Mouse (Mus musculus): ENCODE results near the gene Gdf5. TPM values are rescaled to one million over a fixed set of nuclear protein-coding genes. Genes with fewer than 3 reads are reported as not detected.

Gdf5 gene
- 2.3 and 3.1 TPM in 2 replicates for polyA plus RNA-seq (2014; fragmentation: Nextera tagmentation; extraction: Ambion mirVana)

DNA sequence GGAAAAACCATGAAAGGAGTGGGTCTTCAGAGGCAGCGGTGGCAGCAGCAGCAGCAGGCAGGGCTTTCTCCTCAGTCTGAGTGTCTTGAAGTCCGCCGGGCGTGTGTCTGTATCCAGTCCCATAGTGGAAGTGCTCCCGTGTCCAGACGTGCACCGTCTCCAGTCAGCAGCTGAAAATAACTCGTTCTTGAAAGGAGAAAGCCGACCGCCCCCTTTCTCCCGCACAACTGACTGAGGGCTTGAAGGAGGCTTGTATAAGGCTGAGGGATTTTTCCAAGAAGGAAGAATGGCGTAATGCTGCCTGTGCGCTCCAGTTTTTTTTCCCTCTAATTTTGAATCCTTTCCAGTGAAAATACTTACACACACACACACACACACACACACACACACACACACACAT lies at the start of gene Gdf5:
Gene Gdf5 (minus strand): TSS at position 244 of the 400 bp plus-strand sequence.
- Histone ChIP-seq H3K4me3 (replicated peaks; ENCODE audit: low read length) (no peak within 1 kb of the TSS), H3K4me1 (replicated peaks; ENCODE audit: control insufficient read depth, insufficient read depth, low read length) (peaks cover 17% of the 10 kb centered on the region), H3K27me3 (ENCODE audit: control insufficient read depth, insufficient read depth, low read length) (no peaks in the 10 kb centered on the region), H3K4me2 (replicated peaks) (0 out of 2 replicates have a peak within 1 kb of the TSS, but pooled peaks have one; percentile 22), H3K27ac (peak within 1 kb of the TSS; percentile 63; the same call in 1 of the 2 replicates), H3K9ac (peak within 1 kb of the TSS; percentile 26; the same call in 1 of the 2 replicates), H3K9me3 (ENCODE audit: control insufficient read depth, low read length) (no peaks in the 10 kb centered on the region), H3K36me3 (replicated peaks; ENCODE audit: control insufficient read depth, insufficient read depth) (no peaks in the 10 kb centered on the region)
- no peak for DNase-seq (ENCODE audit: low spot score)
- ATAC-seq (ENCODE audit: low FRiP score): no peak
- 45% methylated on average over 13 of the region's 13 CpGs for WGBS

DNA sequence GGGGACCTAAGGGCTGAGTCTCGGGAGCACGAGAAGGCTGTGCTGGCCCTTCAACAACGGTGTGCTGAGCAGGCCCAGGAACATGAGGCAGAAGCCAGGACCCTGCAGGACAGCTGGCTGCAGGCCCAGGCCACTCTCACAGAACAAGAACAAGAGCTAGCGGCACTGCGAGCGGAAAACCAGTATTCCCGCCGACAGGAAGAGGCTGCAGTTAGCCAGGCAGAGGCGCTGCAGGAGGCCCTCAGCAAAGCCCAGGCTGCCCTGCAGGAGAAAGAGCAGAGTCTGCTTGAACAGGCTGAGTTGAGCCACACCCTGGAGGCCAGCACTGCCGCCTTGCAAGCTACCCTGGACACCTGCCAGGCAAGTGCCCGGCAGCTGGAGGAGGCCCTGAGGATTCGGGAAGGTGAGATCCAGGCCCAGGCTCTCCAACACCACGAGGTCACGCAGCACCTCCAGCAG lies 46.7 kb upstream of the Gdf5 start:
- Histone ChIP-seq H3K36me3 (replicated peaks; ENCODE audit: control insufficient read depth, insufficient read depth) (peaks cover 99% of the 10 kb centered on the region), H3K4me3 (replicated peaks; ENCODE audit: low read length) (no peak overlapping the region), H3K4me1 (replicated peaks; ENCODE audit: control insufficient read depth, insufficient read depth, low read length) (no peaks in the 10 kb centered on the region), H3K27ac (no peak overlapping the region), H3K9me3 (ENCODE audit: control insufficient read depth, low read length) (no peaks in the 10 kb centered on the region), H3K9ac (no peak overlapping the region), H3K27me3 (ENCODE audit: control insufficient read depth, insufficient read depth, low read length) (no peaks in the 10 kb centered on the region), H3K4me2 (replicated peaks) (no peak overlapping the region)
- DNase-seq (ENCODE audit: low spot score) (peak; percentile 44), ATAC-seq (ENCODE audit: low FRiP score) (no peak)
- 87% methylated on average over 14 of the region's 14 CpGs for WGBS

DNA sequence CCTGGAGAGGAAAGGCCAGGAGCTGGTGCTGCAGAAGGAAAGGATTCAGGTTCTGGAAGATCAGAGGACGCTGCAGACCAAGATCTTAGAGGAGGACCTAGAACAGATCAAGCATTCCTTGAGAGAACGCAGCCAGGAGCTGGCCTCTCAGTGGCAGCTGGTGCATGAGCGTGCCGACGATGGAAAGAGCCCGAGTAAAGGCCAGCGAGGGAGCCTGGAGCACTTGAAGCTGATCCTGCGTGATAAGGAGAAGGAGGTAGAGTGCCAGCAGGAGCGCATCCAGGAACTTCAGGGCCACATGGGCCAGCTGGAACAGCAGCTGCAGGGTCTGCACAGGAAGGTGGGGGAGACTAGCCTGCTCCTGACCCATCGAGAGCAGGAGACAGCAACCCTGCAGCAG lies 46.0 kb upstream of the Gdf5 start:
- no peaks in the 10 kb centered on the region for H3K27me3 ChIP-seq (ENCODE audit: control insufficient read depth, insufficient read depth, low read length)
- 99% methylated on average over 10 of the region's 10 CpGs for WGBS
- no peak overlapping the region for H3K4me2 ChIP-seq (replicated peaks)
- H3K4me3 ChIP-seq (replicated peaks; ENCODE audit: low read length): no peak overlapping the region
- DNase-seq (ENCODE audit: low spot score): no peak
- no peak overlapping the region for H3K27ac ChIP-seq
- H3K9ac ChIP-seq: no peak overlapping the region
- H3K36me3 ChIP-seq (replicated peaks; ENCODE audit: control insufficient read depth, insufficient read depth): peaks cover 99% of the 10 kb centered on the region
- no peaks in the 10 kb centered on the region for H3K4me1 ChIP-seq (replicated peaks; ENCODE audit: control insufficient read depth, insufficient read depth, low read length)
- ATAC-seq (ENCODE audit: low FRiP score): no peak
- H3K9me3 ChIP-seq (ENCODE audit: control insufficient read depth, low read length): no peaks in the 10 kb centered on the region

DNA sequence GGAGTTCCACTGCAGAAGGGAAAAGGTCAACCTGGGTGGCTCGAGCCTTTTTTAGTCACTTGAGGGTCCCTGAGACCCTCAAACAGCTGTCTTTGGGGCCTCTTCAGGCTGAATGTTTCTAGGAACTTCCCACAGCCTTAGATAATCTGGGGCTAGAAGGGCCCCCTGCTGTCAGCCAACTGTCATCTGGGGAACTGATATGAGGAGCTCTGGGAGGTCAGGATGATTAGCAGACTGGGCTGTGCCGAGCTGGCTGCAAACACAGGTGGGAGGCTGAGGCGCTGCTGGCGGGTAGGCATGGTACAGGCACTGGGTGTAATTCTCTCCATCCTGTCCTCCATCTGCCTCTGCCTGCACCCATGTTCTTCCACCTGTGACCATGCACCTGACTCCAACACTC lies 43.9 kb upstream of the Gdf5 start:
- H3K4me3 ChIP-seq (replicated peaks; ENCODE audit: low read length): no peak overlapping the region
- no peaks in the 10 kb centered on the region for H3K4me1 ChIP-seq (replicated peaks; ENCODE audit: control insufficient read depth, insufficient read depth, low read length)
- DNase-seq (ENCODE audit: low spot score) (no peak), ATAC-seq (ENCODE audit: low FRiP score) (no peak)
- no peaks in the 10 kb centered on the region for H3K9me3 ChIP-seq (ENCODE audit: control insufficient read depth, low read length)
- H3K27ac ChIP-seq: no peak overlapping the region
- no peak overlapping the region for H3K4me2 ChIP-seq (replicated peaks)
- H3K36me3 ChIP-seq (replicated peaks; ENCODE audit: control insufficient read depth, insufficient read depth): peaks cover 99% of the 10 kb centered on the region
- 80% methylated on average over 4 of the region's 4 CpGs for WGBS
- H3K9ac ChIP-seq: no peak overlapping the region
- H3K27me3 ChIP-seq (ENCODE audit: control insufficient read depth, insufficient read depth, low read length): no peaks in the 10 kb centered on the region

DNA sequence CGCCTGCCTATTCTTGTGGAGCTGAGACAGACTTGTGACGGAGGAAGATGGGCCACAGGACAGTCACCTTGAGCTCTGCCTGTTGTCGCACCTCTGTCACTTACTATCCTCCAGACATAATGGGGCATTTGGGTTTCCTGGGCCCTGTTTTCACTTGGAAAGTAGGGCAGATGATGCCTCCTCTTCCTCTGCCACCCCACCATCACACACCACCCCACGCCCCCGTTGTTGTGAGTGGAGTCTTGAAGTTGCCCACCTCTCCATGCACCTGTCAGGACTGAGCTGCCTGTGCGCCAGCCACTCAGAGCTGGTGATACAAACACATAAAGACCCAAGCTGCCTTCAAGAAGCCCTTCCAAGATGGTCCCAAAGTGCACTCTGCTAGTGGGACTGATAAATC lies 42.0 kb upstream of the Gdf5 start:
- Histone ChIP-seq H3K27me3 (ENCODE audit: control insufficient read depth, insufficient read depth, low read length) (no peaks in the 10 kb centered on the region), H3K9me3 (ENCODE audit: control insufficient read depth, low read length) (no peaks in the 10 kb centered on the region), H3K27ac (no peak overlapping the region), H3K9ac (no peak overlapping the region), H3K4me3 (replicated peaks; ENCODE audit: low read length) (no peak overlapping the region), H3K4me2 (replicated peaks) (no peak overlapping the region), H3K36me3 (replicated peaks; ENCODE audit: control insufficient read depth, insufficient read depth) (peaks cover 99% of the 10 kb centered on the region), H3K4me1 (replicated peaks; ENCODE audit: control insufficient read depth, insufficient read depth, low read length) (no peaks in the 10 kb centered on the region)
- WGBS: 95% methylated on average over 6 of the region's 6 CpGs
- no peak for ATAC-seq (ENCODE audit: low FRiP score)
- DNase-seq (ENCODE audit: low spot score): no peak

DNA sequence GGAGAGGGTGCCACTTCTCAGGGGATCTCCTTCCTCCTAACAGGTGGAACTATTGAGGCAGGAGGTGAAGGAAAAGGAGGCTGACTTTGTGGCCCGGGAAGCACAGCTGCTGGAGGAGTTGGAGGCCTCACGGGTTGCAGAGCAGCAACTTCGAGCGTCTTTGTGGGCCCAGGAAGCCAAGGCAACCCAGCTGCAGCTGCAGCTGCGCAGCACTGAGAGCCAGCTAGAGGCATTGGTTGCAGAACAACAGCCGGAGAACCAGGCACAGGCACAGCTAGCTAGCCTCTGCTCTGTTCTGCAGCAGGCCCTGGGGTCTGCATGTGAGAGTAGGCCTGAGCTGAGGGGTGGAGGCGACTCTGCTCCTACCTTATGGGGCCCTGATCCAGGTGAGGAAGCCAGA lies 40.6 kb upstream of the Gdf5 start:
- 90% methylated on average over 7 of the region's 7 CpGs for whole genome bisulfite sequencing

DNA sequence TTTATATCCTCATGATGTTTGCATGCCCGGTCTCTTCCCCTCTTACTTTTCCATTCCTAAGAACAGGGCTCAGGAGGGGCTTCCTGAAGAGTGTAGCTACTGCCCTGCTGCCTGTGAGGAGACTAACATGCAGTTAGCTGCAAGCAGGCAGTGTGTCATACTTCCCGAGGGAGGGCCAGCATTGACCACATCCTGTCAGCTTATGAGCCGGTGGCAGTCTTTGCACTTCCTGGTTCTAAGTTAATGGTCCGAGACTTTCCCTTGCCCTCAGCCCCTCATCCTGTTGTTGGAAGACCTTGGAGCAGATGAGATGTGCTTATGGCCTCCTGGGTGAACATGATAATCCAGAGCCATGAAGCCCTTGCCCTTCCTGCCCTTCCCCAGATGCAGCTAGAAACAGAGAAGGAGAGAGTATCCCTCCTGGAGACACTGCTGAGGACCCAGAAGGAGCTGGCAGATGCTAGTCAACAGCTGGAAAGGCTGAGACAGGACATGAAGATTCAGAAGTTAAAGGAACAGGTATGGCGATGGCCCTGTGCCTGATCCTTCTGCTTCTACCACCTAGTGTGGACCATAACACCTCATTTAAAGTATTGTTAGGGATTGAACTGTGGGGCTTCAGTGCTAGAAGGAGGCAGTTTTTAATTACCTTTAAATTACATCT lies 34.3 kb upstream of the Gdf5 start:
- Histone ChIP-seq H3K4me2 (replicated peaks) (no peak overlapping the region), H3K27ac (no peak overlapping the region), H3K36me3 (replicated peaks; ENCODE audit: control insufficient read depth, insufficient read depth) (peaks cover 96% of the 10 kb centered on the region), H3K4me1 (replicated peaks; ENCODE audit: control insufficient read depth, insufficient read depth, low read length) (no peaks in the 10 kb centered on the region), H3K4me3 (replicated peaks; ENCODE audit: low read length) (no peak overlapping the region), H3K27me3 (ENCODE audit: control insufficient read depth, insufficient read depth, low read length) (no peaks in the 10 kb centered on the region), H3K9me3 (ENCODE audit: control insufficient read depth, low read length) (no peaks in the 10 kb centered on the region), H3K9ac (no peak overlapping the region)
- ATAC-seq (ENCODE audit: low FRiP score): no peak
- WGBS: 95% methylated on average over 5 of the region's 5 CpGs
- no peak for DNase-seq (ENCODE audit: low spot score)

More for the DNA sequence above, 40.6 kb upstream of the Gdf5 start:
- H3K9me3 ChIP-seq (ENCODE audit: control insufficient read depth, low read length): no peaks in the 10 kb centered on the region
- H3K4me3 ChIP-seq (replicated peaks; ENCODE audit: low read length): no peak overlapping the region
- no peak overlapping the region for H3K9ac ChIP-seq
- ATAC-seq (ENCODE audit: low FRiP score): no peak
- no peaks in the 10 kb centered on the region for H3K4me1 ChIP-seq (replicated peaks; ENCODE audit: control insufficient read depth, insufficient read depth, low read length)
- no peak overlapping the region for H3K27ac ChIP-seq
- H3K27me3 ChIP-seq (ENCODE audit: control insufficient read depth, insufficient read depth, low read length): no peaks in the 10 kb centered on the region
- H3K4me2 ChIP-seq (replicated peaks): no peak overlapping the region
- DNase-seq (ENCODE audit: low spot score): no peak
- H3K36me3 ChIP-seq (replicated peaks; ENCODE audit: control insufficient read depth, insufficient read depth): peaks cover 99% of the 10 kb centered on the region

DNA sequence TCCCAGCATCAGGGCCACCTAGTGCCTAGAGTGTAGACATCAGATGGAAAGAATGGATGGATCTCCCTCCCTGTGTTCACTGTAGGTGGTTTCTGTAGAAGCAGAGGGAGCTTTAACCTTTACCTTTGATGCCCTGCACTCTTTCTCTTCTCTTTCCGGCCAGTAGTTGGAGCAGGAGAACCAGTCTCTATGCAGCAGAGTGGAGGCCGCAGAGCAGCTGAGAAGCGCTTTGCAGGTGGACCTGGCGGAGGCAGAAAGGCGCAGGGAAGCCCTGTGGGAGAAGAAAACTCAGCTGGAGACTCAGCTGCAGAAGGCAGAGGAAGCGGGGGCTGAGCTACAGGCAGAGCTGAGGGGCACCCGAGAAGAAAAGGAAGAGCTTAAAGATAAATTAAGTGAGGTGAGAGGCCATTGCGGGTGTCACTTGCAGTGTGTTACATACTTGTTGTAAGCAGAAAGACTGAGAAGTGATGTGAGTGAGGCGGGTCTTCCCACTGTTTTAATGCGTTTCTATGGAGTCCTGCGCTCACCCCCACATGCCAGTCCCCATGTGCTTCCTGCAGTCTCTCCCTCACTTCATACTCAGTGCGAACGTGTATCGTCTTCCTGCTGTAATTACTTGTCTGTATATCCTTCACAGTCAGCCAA lies 29.0 kb upstream of the Gdf5 start:
- ATAC-seq (ENCODE audit: low FRiP score): no peak
- WGBS: 81% methylated on average over 14 of the region's 14 CpGs
- Histone ChIP-seq H3K9ac (no peak overlapping the region), H3K9me3 (ENCODE audit: control insufficient read depth, low read length) (no peaks in the 10 kb centered on the region), H3K36me3 (replicated peaks; ENCODE audit: control insufficient read depth, insufficient read depth) (peaks cover 92% of the 10 kb centered on the region), H3K27me3 (ENCODE audit: control insufficient read depth, insufficient read depth, low read length) (no peaks in the 10 kb centered on the region), H3K4me3 (replicated peaks; ENCODE audit: low read length) (no peak overlapping the region), H3K27ac (no peak overlapping the region), H3K4me2 (replicated peaks) (no peak overlapping the region), H3K4me1 (replicated peaks; ENCODE audit: control insufficient read depth, insufficient read depth, low read length) (no peaks in the 10 kb centered on the region)
- no peak for DNase-seq (ENCODE audit: low spot score)

DNA sequence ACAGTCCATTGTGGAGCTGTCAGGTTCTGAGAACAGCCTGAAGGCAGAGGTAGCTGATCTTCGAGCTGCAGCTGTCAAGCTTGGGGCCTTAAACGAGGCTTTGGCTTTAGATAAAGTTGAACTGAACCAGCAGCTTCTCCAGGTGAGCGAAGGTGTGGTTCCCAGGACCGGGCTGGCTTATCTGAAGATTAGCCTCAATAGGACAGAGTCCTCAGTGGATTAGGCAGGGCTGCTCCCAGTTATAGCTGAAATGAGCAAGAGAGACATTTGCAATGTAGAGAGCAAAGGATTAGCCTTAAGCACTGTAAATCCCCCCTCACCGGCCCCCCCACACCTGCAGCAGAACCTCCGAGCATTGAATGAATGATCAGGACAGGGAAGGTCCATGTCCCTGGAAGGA lies 28.2 kb upstream of the Gdf5 start:
- WGBS: 90% methylated on average over 6 of the region's 6 CpGs
- no peak for DNase-seq (ENCODE audit: low spot score)
- Histone ChIP-seq H3K4me3 (replicated peaks; ENCODE audit: low read length) (no peak overlapping the region), H3K4me2 (replicated peaks) (no peak overlapping the region), H3K36me3 (replicated peaks; ENCODE audit: control insufficient read depth, insufficient read depth) (peaks cover 92% of the 10 kb centered on the region), H3K27me3 (ENCODE audit: control insufficient read depth, insufficient read depth, low read length) (no peaks in the 10 kb centered on the region), H3K4me1 (replicated peaks; ENCODE audit: control insufficient read depth, insufficient read depth, low read length) (no peaks in the 10 kb centered on the region), H3K9ac (no peak overlapping the region), H3K27ac (no peak overlapping the region), H3K9me3 (ENCODE audit: control insufficient read depth, low read length) (no peaks in the 10 kb centered on the region)
- ATAC-seq (ENCODE audit: low FRiP score): no peak

All from hindbrain, embryonic 14.5 days (tissue).